ENCODE assay signal across 20 mouse cellular contexts in genomic region chr1:127577981-127578380, GRCm38 (mm10).
"Had no signal": no experiment of that assay in that cellular context is flagged by ENCODE, and none has a peak within 500 bp of the region (broad histone marks: within the 10 kb centered on the region; RNA-seq: fewer than 3 reads in every experiment).

No protein-coding gene starts in this region.

- H3K4me3 ChIP-seq: limb, embryonic 10.5 days; limb, embryonic 13.5 days; liver, embryonic 12.5 days; liver, embryonic 15.5 days; lung, embryonic 15.5 days; midbrain, embryonic 12.5 days; midbrain, embryonic 15.5 days; myocyte; neural tube, embryonic 13.5 days; stomach, embryonic 15.5 days had no signal

- H3K9ac ChIP-seq: limb, embryonic 13.5 days; liver, embryonic 12.5 days; liver, embryonic 15.5 days; lung, embryonic 15.5 days; midbrain, embryonic 12.5 days; midbrain, embryonic 15.5 days; neural tube, embryonic 13.5 days; stomach, embryonic 15.5 days had no signal

- H3K27me3 ChIP-seq: limb, embryonic 13.5 days; liver, embryonic 12.5 days; liver, embryonic 15.5 days; lung, embryonic 15.5 days; midbrain, embryonic 15.5 days; stomach, embryonic 15.5 days had no signal

- H3K4me1 ChIP-seq: liver, embryonic 12.5 days; liver, embryonic 15.5 days; lung, embryonic 15.5 days; stomach, embryonic 15.5 days had no signal

- H3K9me3 ChIP-seq: limb, embryonic 10.5 days; limb, embryonic 13.5 days; liver, embryonic 12.5 days; liver, embryonic 15.5 days; lung, embryonic 15.5 days; midbrain, embryonic 12.5 days; midbrain, embryonic 15.5 days; neural tube, embryonic 13.5 days; stomach, embryonic 15.5 days had no signal

- H3K4me2 ChIP-seq: limb, embryonic 13.5 days; liver, embryonic 12.5 days; liver, embryonic 15.5 days; lung, embryonic 15.5 days; midbrain, embryonic 12.5 days; midbrain, embryonic 15.5 days; stomach, embryonic 15.5 days had no signal

- DNase-seq: kidney, adult 9 months; kidney, postnatal 4 days; liver; lung, adult 18-20 months; lung, postnatal 10 days; lung, postnatal 4 days; right cerebral cortex, postnatal 25 days; spleen, adult 18-20 months; thymus, postnatal 25 days had no signal

- H3K27ac ChIP-seq: limb, embryonic 10.5 days; limb, embryonic 13.5 days; liver, embryonic 12.5 days; liver, embryonic 15.5 days; lung, embryonic 15.5 days; midbrain, embryonic 12.5 days; midbrain, embryonic 15.5 days; stomach, embryonic 15.5 days had no signal

- ATAC-seq: intestine, postnatal 0 days; liver, embryonic 12.5 days had no signal

- H3K36me3 ChIP-seq: limb, embryonic 10.5 days; limb, embryonic 13.5 days; liver, embryonic 12.5 days; liver, embryonic 15.5 days; lung, embryonic 15.5 days; midbrain, embryonic 12.5 days; midbrain, embryonic 15.5 days; neural tube, embryonic 13.5 days; stomach, embryonic 15.5 days had no signal
